Mouse (Mus musculus) adrenal gland, postnatal 25 days (tissue): Measurements from ENCODE around the gene Axin1. TPM values are rescaled to one million over a fixed set of nuclear protein-coding genes. Genes with fewer than 3 reads are reported as not detected.
"Not testable (repeated sequence)": the region's sequence is repeated elsewhere in the genome, so short reads cannot be mapped to it uniquely, and the experiment has no call there.

Source experiments
- DNase-seq: peaks from one replicate; pipeline ENCODE4 v3.0.0; 2021; ENCODE audit warnings: mixed read lengths
- total RNA-seq: library from RNA; stranded (reverse); gene quantifications from 2 replicates; pipeline ENCODE4 v1.2.3, GENCODE M21; 2021

The Axin1 gene
- total RNA-seq, 1 experiment from 2014 or later, result 42.6 TPM

- no peak for DNase-seq
These were observed 49.8 kb downstream of the Axin1 start for GRCm38 (mm10) chr17:26188091-26188805.

DNA sequence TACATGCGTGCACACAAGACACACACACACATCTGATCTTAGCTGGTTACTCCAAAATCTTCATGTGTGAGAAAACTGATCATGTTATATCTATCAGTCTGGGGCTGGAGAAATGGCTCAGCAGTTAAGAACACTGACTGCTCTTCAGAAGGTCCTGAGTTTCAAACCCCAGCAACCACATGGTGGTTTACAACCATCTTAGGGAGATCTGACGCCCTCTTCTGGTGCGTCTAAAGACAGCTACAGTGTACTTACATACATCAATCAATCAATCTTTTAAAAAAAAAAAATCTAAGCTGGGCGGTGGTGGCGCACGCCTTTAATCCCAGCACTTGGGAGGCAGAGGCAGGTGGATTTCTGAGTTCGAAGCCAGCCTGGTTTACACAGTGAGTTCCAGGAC, 53.0 kb downstream of the Axin1 start:
- not testable (repeated sequence) for DNase-seq

- no peak for DNase-seq
These were observed 54.1 kb downstream of the Axin1 start for GRCm38 (mm10) chr17:26192481-26193190.

DNA sequence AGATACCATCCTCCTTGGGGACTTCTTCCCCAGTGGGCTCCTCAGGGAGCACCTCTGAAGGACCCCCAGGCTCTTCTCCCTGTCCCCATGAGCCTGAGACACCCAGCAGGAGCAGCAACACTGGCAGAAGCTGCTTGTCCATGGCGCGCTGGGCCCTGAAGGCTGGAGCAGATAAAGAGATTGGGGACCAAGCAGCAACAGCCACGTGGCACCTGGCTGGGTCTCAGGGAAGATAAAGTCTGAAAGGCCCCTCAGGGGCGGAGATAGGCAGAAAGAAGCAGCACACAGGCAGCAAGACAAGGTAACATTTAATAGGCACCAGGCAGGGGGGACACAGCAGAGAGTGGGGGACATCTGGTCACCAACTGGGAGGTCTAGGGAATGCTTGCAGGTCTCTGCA, 60.4 kb downstream of the Axin1 start, which contains the start of gene Pdia2:
Pdia2 (minus strand) TSS at position 196 of the 400 bp plus-strand sequence.
- no peak for DNase-seq

DNA sequence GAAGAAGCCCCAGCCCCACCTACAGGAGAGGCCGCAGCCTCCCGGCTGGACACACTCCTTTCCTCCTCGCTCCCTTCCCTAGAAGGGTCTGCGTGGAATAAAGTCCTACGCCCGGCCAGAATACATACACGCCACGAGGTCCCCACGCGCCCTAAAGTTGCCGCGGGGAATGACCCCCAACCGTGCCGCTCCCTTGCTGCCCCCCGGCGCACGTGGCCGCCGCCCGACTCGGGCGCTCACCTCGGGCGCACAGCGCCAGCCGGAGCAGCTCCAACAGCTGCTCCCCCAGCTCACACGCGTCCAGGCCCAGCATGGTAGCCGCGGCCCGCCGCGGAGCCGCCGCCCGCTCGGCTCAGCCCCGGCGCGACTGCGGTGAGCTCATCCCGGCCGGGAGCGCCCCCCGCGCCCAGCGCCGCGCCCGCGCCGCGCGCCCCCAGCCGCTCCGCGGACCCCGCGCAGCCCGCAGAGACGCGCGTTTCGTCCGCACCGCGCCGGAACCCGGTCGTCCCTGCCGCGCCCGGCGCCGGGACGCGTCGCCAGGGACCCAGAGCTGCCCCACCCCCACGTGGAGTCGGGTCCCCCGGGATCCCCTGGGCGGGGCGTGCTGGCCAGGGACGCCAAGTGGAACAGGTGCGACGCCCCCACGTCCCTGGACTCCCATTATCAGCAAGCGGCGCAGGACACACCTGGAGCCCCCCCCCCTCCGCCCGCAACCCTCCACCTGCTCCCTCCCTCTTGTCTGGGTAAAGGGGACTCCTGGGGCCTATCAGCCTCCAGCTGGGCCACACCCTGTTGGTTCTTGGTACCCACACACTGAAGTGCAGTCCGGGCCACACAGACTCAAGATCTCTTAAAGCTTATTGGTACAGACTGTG, 62.6 kb downstream of the Axin1 start:
- peak; percentile 49 for DNase-seq

DNA sequence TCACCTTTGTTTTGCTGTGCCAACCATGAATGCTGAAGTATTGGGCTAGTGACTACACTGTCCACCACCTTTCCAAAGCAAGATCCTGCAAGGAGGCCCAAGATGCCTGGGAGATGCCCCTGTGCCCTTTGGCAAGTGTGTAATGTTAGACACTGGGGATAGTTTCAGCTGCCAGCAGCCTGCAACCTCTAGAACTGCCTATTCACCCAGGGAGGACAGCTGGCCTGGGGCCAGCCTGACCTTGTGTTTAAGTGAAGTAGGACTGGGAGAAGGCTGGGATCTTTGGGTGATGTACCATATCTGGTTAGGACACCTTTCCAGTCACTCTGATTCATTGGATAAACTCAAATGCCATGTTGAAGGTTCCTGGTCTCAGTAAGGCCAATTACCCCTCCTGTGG, 63.5 kb downstream of the Axin1 start:
- peak; percentile 66 for DNase-seq

DNA sequence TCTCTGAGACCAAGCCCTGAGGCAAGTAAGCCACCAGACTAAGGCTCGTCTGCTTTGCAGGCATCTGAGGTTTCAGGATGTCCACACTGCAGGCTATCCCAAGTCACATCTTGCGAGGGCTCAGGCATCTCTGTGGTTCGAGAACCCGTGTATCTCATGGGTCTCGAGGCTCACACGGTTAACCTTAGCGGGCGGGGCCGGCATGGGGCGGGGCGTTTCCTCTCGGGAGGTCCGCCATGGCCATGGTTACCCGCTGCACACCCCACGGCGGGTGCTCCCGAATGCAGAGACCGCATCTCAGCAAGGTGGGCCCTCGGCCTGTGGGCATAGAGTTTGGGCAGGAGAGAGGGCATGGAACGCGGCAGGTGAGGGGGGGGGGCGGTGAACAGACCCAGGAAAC, 64.2 kb downstream of the Axin1 start, which contains the start of gene Rgs11:
Rgs11 (plus strand) TSS at position 215 of the 400 bp plus-strand sequence.
- DNase-seq, result peak; percentile 77

GRCm38 (mm10) chr17:26203321-26203811, 64.9 kb downstream of the Axin1 start:
- DNase-seq, result peak; percentile 62

GRCm38 (mm10) chr17:26204766-26205165, 66.3 kb downstream of the Axin1 start:
- no peak for DNase-seq

DNA sequence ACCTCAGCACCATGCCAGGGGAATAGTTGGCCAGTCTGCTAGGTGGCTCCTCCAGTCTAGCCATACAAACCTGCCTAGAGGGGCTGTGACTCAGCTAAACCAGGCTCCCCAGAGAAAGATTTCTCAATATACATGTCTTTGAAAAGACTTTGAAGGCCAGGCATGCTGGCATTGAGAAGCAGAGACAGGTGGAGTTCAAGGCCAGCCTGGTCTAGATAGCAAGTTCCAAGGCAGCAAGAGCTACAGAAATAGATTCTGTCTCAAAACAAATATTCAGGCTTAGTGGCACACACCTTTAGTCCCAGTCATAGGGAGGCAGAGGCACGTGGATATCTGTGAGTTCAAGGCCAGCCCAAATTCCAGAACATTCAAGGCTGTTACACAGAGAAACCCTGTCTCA, 67.9 kb downstream of the Axin1 start:
- DNase-seq, result no peak

DNA sequence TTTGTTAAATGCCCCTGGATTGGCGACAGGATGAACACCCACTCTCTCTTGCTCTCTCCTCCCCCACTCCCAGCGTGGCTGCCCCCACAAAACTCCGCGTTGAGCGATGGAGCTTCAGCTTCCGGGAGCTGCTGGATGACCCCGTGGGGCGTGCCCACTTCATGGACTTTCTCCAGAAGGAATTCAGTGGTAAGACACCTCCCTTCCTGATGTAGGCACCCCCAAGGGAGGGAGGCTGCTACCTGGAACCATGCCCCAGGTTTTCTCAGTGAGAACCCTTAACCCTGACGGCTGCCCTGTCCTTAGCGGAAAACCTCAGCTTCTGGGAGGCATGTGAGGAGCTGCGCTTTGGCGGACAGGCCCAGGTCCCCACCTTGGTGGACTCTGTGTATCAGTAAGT, 69.2 kb downstream of the Axin1 start, which contains the start of gene Arhgdig:
Arhgdig (minus strand) TSS at position 101 of the 400 bp plus-strand sequence.
- no peak for DNase-seq

GRCm38 (mm10) chr17:26212241-26212640, 73.8 kb downstream of the Axin1 start:
- DNase-seq, result no peak

GRCm38 (mm10) chr17:26212681-26213080, 74.2 kb downstream of the Axin1 start:
- no peak for DNase-seq

DNA sequence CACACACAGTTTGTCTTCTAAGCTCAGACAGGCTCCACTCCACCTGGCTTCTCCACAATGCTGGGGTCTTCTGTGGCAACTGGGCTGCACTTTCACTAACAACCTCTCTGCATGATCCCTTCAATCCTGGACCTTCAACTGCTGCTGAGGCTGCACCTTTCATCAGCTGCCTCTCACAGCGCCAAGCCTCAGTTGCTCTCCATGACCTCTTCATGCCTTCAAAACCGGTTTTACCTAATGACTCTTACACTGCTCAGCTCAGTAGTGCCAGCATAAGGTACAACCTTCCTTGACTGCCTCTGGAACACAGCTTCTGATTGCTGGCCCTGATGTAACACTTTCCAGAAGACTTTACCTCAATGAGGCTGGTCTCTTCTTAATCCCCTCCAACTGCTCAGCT, 83.0 kb downstream of the Axin1 start:
- DNase-seq, result no peak

- no peak for DNase-seq
These were observed 86.7 kb downstream of the Axin1 start for GRCm38 (mm10) chr17:26225150-26225549.

- DNase-seq, result no peak
These were observed 91.3 kb downstream of the Axin1 start for GRCm38 (mm10) chr17:26229776-26230175.

DNA sequence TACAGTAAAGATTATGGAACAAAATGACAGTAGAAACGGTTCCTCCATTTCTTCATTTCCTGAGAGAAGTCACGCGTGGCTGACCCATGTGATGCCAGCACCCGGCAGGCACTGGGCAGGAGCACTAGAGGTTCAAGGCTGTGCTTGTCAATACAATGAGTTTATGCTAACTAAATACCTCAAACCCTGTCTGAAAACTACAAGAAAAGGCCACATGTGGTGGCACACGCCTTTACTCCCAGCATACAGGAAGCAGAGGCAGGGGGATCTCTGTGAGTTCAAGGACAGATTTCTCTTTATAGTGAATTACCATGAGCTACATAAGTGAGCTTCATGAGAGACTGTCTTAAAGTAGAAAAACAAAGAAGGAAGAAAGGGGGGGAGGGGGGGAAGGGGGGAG, 92.7 kb downstream of the Axin1 start:
- DNase-seq, result no peak

GRCm38 (mm10) chr17:26232863-26233262, 94.4 kb downstream of the Axin1 start:
- no peak for DNase-seq

GRCm38 (mm10) chr17:26234386-26234785, 95.9 kb downstream of the Axin1 start:
- DNase-seq, result no peak

GRCm38 (mm10) chr17:26235077-26235815, 96.8 kb downstream of the Axin1 start:
- no peak for DNase-seq

DNA sequence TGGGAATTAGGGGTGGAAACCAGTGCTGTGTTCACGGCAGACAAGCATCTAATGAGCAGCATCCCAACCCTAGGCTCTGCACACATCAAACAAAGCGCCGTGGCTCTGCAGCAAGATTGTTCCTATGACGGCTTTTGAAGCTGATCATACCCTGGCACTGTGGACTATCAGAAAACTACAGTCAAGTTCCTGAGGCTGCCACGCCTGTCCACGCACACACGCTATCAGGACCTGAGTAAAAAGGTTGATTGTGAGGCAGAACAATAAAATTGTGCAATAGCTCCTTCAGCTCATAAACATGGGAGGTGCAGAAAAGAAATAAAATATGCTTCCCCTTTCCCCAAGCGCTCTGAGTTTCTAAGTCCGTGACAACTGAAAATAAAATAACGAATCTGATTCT, 99.2 kb downstream of the Axin1 start:
- DNase-seq, result no peak

DNA sequence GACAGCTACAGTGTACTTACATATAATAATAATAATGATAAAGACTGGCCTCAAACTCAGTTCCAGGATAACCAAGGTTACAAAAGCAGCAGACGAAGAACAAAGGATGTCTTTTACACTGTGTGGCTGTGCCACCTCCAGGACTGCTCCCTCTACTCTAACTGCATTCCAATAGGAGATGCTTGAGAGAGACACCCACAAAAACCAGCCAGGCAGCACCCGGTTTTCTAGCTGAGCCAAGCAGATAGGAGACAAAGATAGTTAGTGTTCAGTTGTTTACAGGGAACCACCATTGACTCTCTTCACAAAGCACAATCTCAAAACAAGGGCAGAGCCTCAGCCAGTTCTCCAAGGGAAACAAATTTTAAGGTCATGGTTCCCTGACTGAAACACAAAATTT, 101.1 kb downstream of the Axin1 start:
- no peak for DNase-seq
